Mouse (Mus musculus): Measurements from ENCODE around the gene Rnf144b.

- TF ChIP-seq POLR2A (IDR thresholded peaks at IDR 0.05; ENCODE audit: insufficient read length, low read depth) = no peak
- no peak for TF ChIP-seq MAX (IDR thresholded peaks at IDR 0.05; ENCODE audit: low read depth)
- TF ChIP-seq POLR2AphosphoS2 (IDR thresholded peaks at IDR 0.05; ENCODE audit: insufficient read length, low read depth) = no peak
- TF ChIP-seq MYOG (IDR thresholded peaks at IDR 0.05; ENCODE audit: control insufficient read depth in 1 of 3, insufficient read depth in 1 of 3, insufficient read length in 2 of 3, low read depth in 2 of 3) = peak in 1 of 3 experiments; percentile 36
- TF ChIP-seq MYOD1 (IDR thresholded peaks at IDR 0.05; ENCODE audit: control insufficient read depth in 1 of 3, insufficient read length in 2 of 3, low read depth in 2 of 3) = peak in 1 of 3 experiments; percentile 35
- TF ChIP-seq CEBPB (IDR thresholded peaks at IDR 0.05; ENCODE audit: insufficient read depth, poor library complexity, severe bottlenecking) = no peak
Measured at GRCm38 (mm10) chr13:47215815-47216585, 93.5 kb downstream of the Rnf144b start.
